Mouse (Mus musculus): ENCODE data around the gene Dars2. TPM values are rescaled to one million over a fixed set of nuclear protein-coding genes. Genes with fewer than 3 reads are reported as not detected.

Dars2 gene
- polyA plus RNA-seq, 1 experiment from 2014 or later: 24.2 TPM

- 34% methylated on average over 3 of the region's 3 CpGs for WGBS
Observed at GRCm38 (mm10) chr1:161038004-161038403, 32.5 kb downstream of the Dars2 start.

GRCm38 (mm10) chr1:161037599-161037998 lies 32.9 kb downstream of the Dars2 start:
- Histone ChIP-seq H3K9ac (ENCODE audit: low read depth, low read length) (peak overlapping the region; percentile 68), H3K9me3 (ENCODE audit: control insufficient read depth, low read length) (no peaks in the 10 kb centered on the region), H3K27ac (replicated peaks; ENCODE audit: low read depth, low read length) (peak overlapping the region; percentile 90), H3K36me3 (ENCODE audit: control insufficient read depth, insufficient read depth, low read length) (peaks cover 42% of the 10 kb centered on the region), H3K4me3 (ENCODE audit: low read depth, low read length) (peak overlapping the region; percentile 70), H3K27me3 (replicated peaks; ENCODE audit: control insufficient read depth, insufficient read depth, low read length) (no peaks in the 10 kb centered on the region), H3K4me1 (ENCODE audit: control insufficient read depth, insufficient read depth, low read length) (0 out of 2 replicates have a peak, but pooled peaks cover 3% of the 10 kb centered on the region), H3K4me2 (ENCODE audit: low read depth, low read length) (peak overlapping the region; percentile 85)
- DNase-seq (ENCODE audit: low spot score) (no peak), ATAC-seq (ENCODE audit: low read depth) (no peak)
- 22% methylated on average over 3 of the region's 3 CpGs for WGBS

More at GRCm38 (mm10) chr1:161038004-161038403, 32.5 kb downstream of the Dars2 start:
- peak overlapping the region; percentile 68 for H3K9ac ChIP-seq (ENCODE audit: low read depth, low read length)
- H3K27ac ChIP-seq (replicated peaks; ENCODE audit: low read depth, low read length): peak overlapping the region; percentile 90
- H3K4me1 ChIP-seq (ENCODE audit: control insufficient read depth, insufficient read depth, low read length): 0 out of 2 replicates have a peak, but pooled peaks cover 3% of the 10 kb centered on the region
- DNase-seq (ENCODE audit: low spot score) (no peak), ATAC-seq (ENCODE audit: low read depth) (no peak)
- H3K4me3 ChIP-seq (ENCODE audit: low read depth, low read length): peak overlapping the region; percentile 70
- peak overlapping the region; percentile 85 for H3K4me2 ChIP-seq (ENCODE audit: low read depth, low read length)
- H3K9me3 ChIP-seq (ENCODE audit: control insufficient read depth, low read length): no peaks in the 10 kb centered on the region
- no peaks in the 10 kb centered on the region for H3K27me3 ChIP-seq (replicated peaks; ENCODE audit: control insufficient read depth, insufficient read depth, low read length)
- H3K36me3 ChIP-seq (ENCODE audit: control insufficient read depth, insufficient read depth, low read length): peaks cover 43% of the 10 kb centered on the region

GRCm38 (mm10) chr1:161037026-161037425 lies 33.4 kb downstream of the Dars2 start:
- 0% methylated on average over 1 of the region's 1 CpGs for WGBS
- Histone ChIP-seq H3K4me1 (ENCODE audit: control insufficient read depth, insufficient read depth, low read length) (0 out of 2 replicates have a peak, but pooled peaks cover 3% of the 10 kb centered on the region), H3K36me3 (ENCODE audit: control insufficient read depth, insufficient read depth, low read length) (peaks cover 45% of the 10 kb centered on the region), H3K27ac (replicated peaks; ENCODE audit: low read depth, low read length) (peak overlapping the region; percentile 90), H3K4me2 (ENCODE audit: low read depth, low read length) (peak overlapping the region; percentile 85), H3K27me3 (replicated peaks; ENCODE audit: control insufficient read depth, insufficient read depth, low read length) (no peaks in the 10 kb centered on the region), H3K9me3 (ENCODE audit: control insufficient read depth, low read length) (no peaks in the 10 kb centered on the region), H3K9ac (ENCODE audit: low read depth, low read length) (peak overlapping the region; percentile 88), H3K4me3 (ENCODE audit: low read depth, low read length) (peak overlapping the region; percentile 70)
- DNase-seq (ENCODE audit: low spot score) (peak; percentile 11), ATAC-seq (ENCODE audit: low read depth) (no peak)

GRCm38 (mm10) chr1:161036411-161036841 lies 34.0 kb downstream of the Dars2 start:
- Histone ChIP-seq H3K4me2 (ENCODE audit: low read depth, low read length) (peak overlapping the region; percentile 85), H3K27me3 (replicated peaks; ENCODE audit: control insufficient read depth, insufficient read depth, low read length) (no peaks in the 10 kb centered on the region), H3K27ac (replicated peaks; ENCODE audit: low read depth, low read length) (peak overlapping the region; percentile 90), H3K9ac (ENCODE audit: low read depth, low read length) (peak overlapping the region; percentile 88), H3K4me3 (ENCODE audit: low read depth, low read length) (peak overlapping the region; percentile 70), H3K36me3 (ENCODE audit: control insufficient read depth, insufficient read depth, low read length) (peaks cover 51% of the 10 kb centered on the region), H3K9me3 (ENCODE audit: control insufficient read depth, low read length) (no peaks in the 10 kb centered on the region), H3K4me1 (ENCODE audit: control insufficient read depth, insufficient read depth, low read length) (0 out of 2 replicates have a peak, but pooled peaks cover 3% of the 10 kb centered on the region)
- WGBS: under 1% methylated on average over 5 of the region's 5 CpGs
- DNase-seq (ENCODE audit: low spot score): peak; percentile 35
- ATAC-seq (ENCODE audit: low read depth): no peak

GRCm38 (mm10) chr1:161035786-161036404 lies 34.6 kb downstream of the Dars2 start:
- ATAC-seq (ENCODE audit: low read depth): no peak
- peak; percentile 46 for DNase-seq (ENCODE audit: low spot score)
- Histone ChIP-seq H3K9ac (ENCODE audit: low read depth, low read length) (peak overlapping the region; percentile 88), H3K27me3 (replicated peaks; ENCODE audit: control insufficient read depth, insufficient read depth, low read length) (no peaks in the 10 kb centered on the region), H3K4me2 (ENCODE audit: low read depth, low read length) (peak overlapping the region; percentile 85), H3K4me1 (ENCODE audit: control insufficient read depth, insufficient read depth, low read length) (0 out of 2 replicates have a peak, but pooled peaks cover 3% of the 10 kb centered on the region), H3K9me3 (ENCODE audit: control insufficient read depth, low read length) (no peaks in the 10 kb centered on the region), H3K4me3 (ENCODE audit: low read depth, low read length) (peak overlapping the region; percentile 70), H3K36me3 (ENCODE audit: control insufficient read depth, insufficient read depth, low read length) (peaks cover 56% of the 10 kb centered on the region), H3K27ac (replicated peaks; ENCODE audit: low read depth, low read length) (peak overlapping the region; percentile 90)
- WGBS: 0% methylated on average over 6 of the region's 6 CpGs

GRCm38 (mm10) chr1:161035281-161035785 lies 35.1 kb downstream of the Dars2 start:
- peak overlapping the region; percentile 88 for H3K9ac ChIP-seq (ENCODE audit: low read depth, low read length)
- H3K4me2 ChIP-seq (ENCODE audit: low read depth, low read length): peak overlapping the region; percentile 85
- peak overlapping the region; percentile 90 for H3K27ac ChIP-seq (replicated peaks; ENCODE audit: low read depth, low read length)
- DNase-seq (ENCODE audit: low spot score) (peak; percentile 42), ATAC-seq (ENCODE audit: low read depth) (peak; percentile 1; the same call in 1 of the 2 replicates)
- H3K27me3 ChIP-seq (replicated peaks; ENCODE audit: control insufficient read depth, insufficient read depth, low read length): no peaks in the 10 kb centered on the region
- no peaks in the 10 kb centered on the region for H3K9me3 ChIP-seq (ENCODE audit: control insufficient read depth, low read length)
- WGBS: 0% methylated on average over 14 of the region's 14 CpGs
- 0 out of 2 replicates have a peak, but pooled peaks cover 3% of the 10 kb centered on the region for H3K4me1 ChIP-seq (ENCODE audit: control insufficient read depth, insufficient read depth, low read length)
- H3K4me3 ChIP-seq (ENCODE audit: low read depth, low read length): peak overlapping the region; percentile 70
- peaks cover 62% of the 10 kb centered on the region for H3K36me3 ChIP-seq (ENCODE audit: control insufficient read depth, insufficient read depth, low read length)

- H3K27ac ChIP-seq (replicated peaks; ENCODE audit: low read depth, low read length): peak within 1 kb of the TSS; percentile 91
- H3K9me3 ChIP-seq (ENCODE audit: control insufficient read depth, low read length): no peaks in the 10 kb centered on the region
- no peaks in the 10 kb centered on the region for H3K27me3 ChIP-seq (replicated peaks; ENCODE audit: control insufficient read depth, insufficient read depth, low read length)
- 0 out of 2 replicates have a peak, but pooled peaks cover 3% of the 10 kb centered on the region for H3K4me1 ChIP-seq (ENCODE audit: control insufficient read depth, insufficient read depth, low read length)
- peak; percentile 99 for DNase-seq (ENCODE audit: low spot score)
- ATAC-seq (ENCODE audit: low read depth): peak; percentile 89
- peak within 1 kb of the TSS; percentile 88 for H3K9ac ChIP-seq (ENCODE audit: low read depth, low read length)
- H3K4me2 ChIP-seq (ENCODE audit: low read depth, low read length): peak within 1 kb of the TSS; percentile 85
- H3K36me3 ChIP-seq (ENCODE audit: control insufficient read depth, insufficient read depth, low read length): peaks cover 69% of the 10 kb centered on the region
- under 1% methylated on average over 41 of the region's 76 CpGs for WGBS
- H3K4me3 ChIP-seq (ENCODE audit: low read depth, low read length): peak within 1 kb of the TSS; percentile 70
Observed at GRCm38 (mm10) chr1:161034435-161035280, 35.8 kb downstream of the Dars2 start, which contains the start of gene Zbtb37. Gene Zbtb37, minus strand, starts transcription at chr1:161034849.

GRCm38 (mm10) chr1:161033856-161034434 lies 36.5 kb downstream of the Dars2 start:
- no peak for ATAC-seq (ENCODE audit: low read depth)
- Histone ChIP-seq H3K4me3 (ENCODE audit: low read depth, low read length) (peak overlapping the region; percentile 70), H3K9me3 (ENCODE audit: control insufficient read depth, low read length) (no peaks in the 10 kb centered on the region), H3K4me1 (ENCODE audit: control insufficient read depth, insufficient read depth, low read length) (0 out of 2 replicates have a peak, but pooled peaks cover 3% of the 10 kb centered on the region), H3K4me2 (ENCODE audit: low read depth, low read length) (peak overlapping the region; percentile 54), H3K27ac (replicated peaks; ENCODE audit: low read depth, low read length) (peak overlapping the region; percentile 91), H3K27me3 (replicated peaks; ENCODE audit: control insufficient read depth, insufficient read depth, low read length) (no peaks in the 10 kb centered on the region), H3K9ac (ENCODE audit: low read depth, low read length) (peak overlapping the region; percentile 88), H3K36me3 (ENCODE audit: control insufficient read depth, insufficient read depth, low read length) (peaks cover 69% of the 10 kb centered on the region)
- 1% methylated on average over 21 of the region's 21 CpGs for WGBS
- DNase-seq (ENCODE audit: low spot score): no peak

All from embryonic facial prominence, embryonic 14.5 days (tissue).